Mouse (Mus musculus): ENCODE measurements at regions not wholly inside any gene's neighbourhood (a gene's known extent, or its start where the extent isn't known, plus 50 kb on each side); places are given as distances from the start of the nearest gene placed in this dataset.
"Not testable (repeated sequence)": the region's sequence is repeated elsewhere in the genome, so short reads cannot be mapped to it uniquely, and the experiment has no call there.

GRCm38 (mm10) chr17:85856894-85857293 is 168.8 kb upstream of the Six2 start:
- TF ChIP-seq CTCF (conservative IDR thresholded peaks at IDR 0.05; ENCODE audit: insufficient read depth, insufficient read length, low read depth, low read length); POLR2A (IDR thresholded peaks at IDR 0.05; ENCODE audit: low read depth, low read length): not testable (repeated sequence)
